In genomic region chr14:50981207-50981606, GRCm38 (mm10) we compare ENCODE assay signal across 18 mouse cellular contexts. TPM values are rescaled to one million over a fixed set of nuclear protein-coding genes. Genes with fewer than 3 reads are reported as not detected.
DNase-seq lines count a peak whose midpoint lies in the region; ATAC-seq and TF ChIP-seq lines count a peak whose summit lies in the region.
"Had no signal": no experiment of that assay in that cellular context is flagged by ENCODE, and none has a peak within 500 bp of the region (broad histone marks: within the 10 kb centered on the region; RNA-seq: fewer than 3 reads in every experiment).

No protein-coding gene starts in this region.

- no peaks in the 10 kb centered on the region for H3K36me3 ChIP-seq in kidney, postnatal 0 days (ENCODE audit: insufficient read depth, low read length)
- no peaks in the 10 kb centered on the region for H3K36me3 ChIP-seq in midbrain, embryonic 14.5 days (ENCODE audit: control insufficient read depth, insufficient read depth, low read length)
- H3K36me3 ChIP-seq: forebrain, embryonic 12.5 days; heart, embryonic 15.5 days had no signal

- H3K27me3 ChIP-seq in kidney, postnatal 0 days (ENCODE audit: insufficient read depth, low read length), result no peaks in the 10 kb centered on the region
- H3K27me3 ChIP-seq in midbrain, embryonic 14.5 days (ENCODE audit: control insufficient read depth, insufficient read depth, low read length), result no peaks in the 10 kb centered on the region
- H3K27me3 ChIP-seq: forebrain, embryonic 12.5 days; heart, embryonic 15.5 days had no signal

- no peaks in the 10 kb centered on the region for H3K9me3 ChIP-seq in kidney, postnatal 0 days (replicated peaks; ENCODE audit: low read length)
- H3K9me3 ChIP-seq in midbrain, embryonic 14.5 days (ENCODE audit: control insufficient read depth, low read length), result no peaks in the 10 kb centered on the region
- H3K9me3 ChIP-seq: forebrain, embryonic 12.5 days; heart, embryonic 15.5 days had no signal

- H3K9ac ChIP-seq in kidney, postnatal 0 days (ENCODE audit: low read depth, low read length), result no peak overlapping the region
- H3K9ac ChIP-seq in midbrain, embryonic 14.5 days (replicated peaks; ENCODE audit: low read length), result no peak overlapping the region
- H3K9ac ChIP-seq: forebrain, embryonic 12.5 days; heart, embryonic 15.5 days; lung, embryonic 14.5 days had no signal

- ATAC-seq in kidney, postnatal 0 days (replicated peaks; ENCODE audit: low FRiP score, low read depth), result peak; percentile 86
- peak; percentile 79 for ATAC-seq in megakaryocyte progenitor cell, adult 5-6 weeks (replicated peaks; ENCODE audit: poor library complexity)
- no peak for ATAC-seq in midbrain, embryonic 14.5 days (ENCODE audit: low FRiP score, low TSS enrichment)

- H3K27ac ChIP-seq in kidney, postnatal 0 days, result peak overlapping the region; percentile 74
- no peak overlapping the region for H3K27ac ChIP-seq in midbrain, embryonic 14.5 days (replicated peaks; ENCODE audit: low read depth, low read length)
- H3K27ac ChIP-seq: forebrain, embryonic 12.5 days; heart, embryonic 15.5 days had no signal

- 8% methylated on average over 2 of the region's 2 CpGs for WGBS in kidney, postnatal 0 days
- 45% methylated on average over 2 of the region's 2 CpGs for WGBS in midbrain, embryonic 14.5 days

- H3K4me2 ChIP-seq in kidney, postnatal 0 days (ENCODE audit: low read length), result no peak overlapping the region
- H3K4me2 ChIP-seq in midbrain, embryonic 14.5 days (ENCODE audit: low read length), result no peak overlapping the region
- H3K4me2 ChIP-seq: forebrain, embryonic 12.5 days; heart, embryonic 15.5 days; lung, embryonic 14.5 days; midbrain, embryonic 11.5 days had no signal

- peaks cover 4% of the 10 kb centered on the region; the same call in 1 of the 2 replicates for H3K4me1 ChIP-seq in kidney, postnatal 0 days (replicated peaks; ENCODE audit: insufficient read depth, low read length)
- H3K4me1 ChIP-seq in midbrain, embryonic 14.5 days (ENCODE audit: control insufficient read depth, insufficient read depth, low read length), result no peaks in the 10 kb centered on the region

- H3K4me3 ChIP-seq in kidney, postnatal 0 days (replicated peaks; ENCODE audit: low read depth, low read length), result no peak overlapping the region
- no peak overlapping the region for H3K4me3 ChIP-seq in midbrain, embryonic 14.5 days (replicated peaks; ENCODE audit: low read depth, low read length)
- H3K4me3 ChIP-seq: forebrain, embryonic 12.5 days; heart, embryonic 15.5 days had no signal

- peak; percentile 89 for DNase-seq in kidney, postnatal 0 days (ENCODE audit: low spot score)
- DNase-seq in kidney, adult 11 months, result no peak
- peak; percentile 51 for DNase-seq in CD4-positive, CD25-positive, alpha-beta regulatory T cell, adult 2 months (ENCODE audit: low read depth, low spot score)
- DNase-seq in R1 (ENCODE audit: low read depth, low spot score), result peak; percentile 56
- no peak for DNase-seq in midbrain, embryonic 14.5 days
- no peak for DNase-seq in right cerebral cortex, postnatal 25 days
- DNase-seq: cerebellum, adult 8-10 months; gastrocnemius, postnatal 14 days; left cerebral cortex, postnatal 4 days; lung, embryonic 14.5 days; retina, postnatal 1 day; thymus, postnatal 4 days had no signal

- TF ChIP-seq CTCF in kidney, postnatal 0 days (IDR thresholded peaks at IDR 0.05; ENCODE audit: low read depth), result no peak

RNA-seq across cellular contexts. Expression of gene Pnp2, which starts 25.4 kb away (rescaled TPM):
- polyA plus RNA-seq in kidney, postnatal 0 days (2015; fragmentation: Nextera tagmentation; extraction: Ambion mirVana), result 0.79 and 1.1 TPM in 2 replicates
- total RNA-seq in megakaryocyte progenitor cell, adult 5-6 weeks (2015), result 11.0 and 16.1 TPM in 2 replicates
- 6.0 and 8.1 TPM in 2 replicates for total RNA-seq in megakaryocyte progenitor cell, adult 5-6 weeks (2017)
- 0.19 and 0.50 TPM in 2 replicates for polyA plus RNA-seq in midbrain, embryonic 14.5 days (2014; fragmentation: Nextera tagmentation; extraction: Ambion mirVana)

RNA-seq across cellular contexts. Expression of gene Rnase10, which starts 26.3 kb away (rescaled TPM):
- polyA plus RNA-seq in kidney, postnatal 0 days (2015; fragmentation: Nextera tagmentation; extraction: Ambion mirVana), result 0.08 and 0.11 TPM in 2 replicates
- 0.78 and 3.3 TPM in 2 replicates for total RNA-seq in megakaryocyte progenitor cell, adult 5-6 weeks (2015)
- 0.64 and 5.2 TPM in 2 replicates for total RNA-seq in megakaryocyte progenitor cell, adult 5-6 weeks (2017)
- polyA plus RNA-seq in midbrain, embryonic 14.5 days (2014; fragmentation: Nextera tagmentation; extraction: Ambion mirVana), result not detected in 2 replicates
- total RNA-seq: gastrocnemius, postnatal 14 days had no signal
- polyA plus RNA-seq: forebrain, embryonic 12.5 days; lung, embryonic 14.5 days; midbrain, embryonic 11.5 days; neural tube, embryonic 11.5 days had no signal

RNA-seq across cellular contexts. Expression of gene Gm49342, which starts 36.9 kb away (rescaled TPM):
- polyA plus RNA-seq in kidney, postnatal 0 days (2015; fragmentation: Nextera tagmentation; extraction: Ambion mirVana), result not detected in 2 replicates
- 24.4 TPM in 1 of 2 replicates, not detected in the other for total RNA-seq in megakaryocyte progenitor cell, adult 5-6 weeks (2015)
- 144 and 168 TPM in 2 replicates for total RNA-seq in megakaryocyte progenitor cell, adult 5-6 weeks (2017)
- 0.95 TPM in 1 of 2 replicates, not detected in the other for polyA plus RNA-seq in midbrain, embryonic 14.5 days (2014; fragmentation: Nextera tagmentation; extraction: Ambion mirVana)
- polyA plus RNA-seq: embryonic facial prominence, embryonic 11.5 days; forebrain, embryonic 12.5 days; heart, embryonic 15.5 days; lung, embryonic 14.5 days; midbrain, embryonic 11.5 days; neural tube, embryonic 11.5 days had no signal

RNA-seq across cellular contexts. Expression of gene Pnp, which starts 50.3 kb away (rescaled TPM):
- 78.5 and 81.0 TPM in 2 replicates for polyA plus RNA-seq in kidney, postnatal 0 days (2015; fragmentation: Nextera tagmentation; extraction: Ambion mirVana)
- total RNA-seq in megakaryocyte progenitor cell, adult 5-6 weeks (2015), result 388 TPM in 2 replicates
- 201 and 203 TPM in 2 replicates for total RNA-seq in megakaryocyte progenitor cell, adult 5-6 weeks (2017)
- polyA plus RNA-seq in midbrain, embryonic 14.5 days (2014; fragmentation: Nextera tagmentation; extraction: Ambion mirVana), result 15.7 and 24.6 TPM in 2 replicates

RNA-seq across cellular contexts. Expression of gene Pip4p1, which starts 50.6 kb away (rescaled TPM):
- 49.5 and 52.6 TPM in 2 replicates for polyA plus RNA-seq in kidney, postnatal 0 days (2015; fragmentation: Nextera tagmentation; extraction: Ambion mirVana)
- 47.0 and 58.0 TPM in 2 replicates for total RNA-seq in megakaryocyte progenitor cell, adult 5-6 weeks (2015)
- 10.4 and 17.9 TPM in 2 replicates for total RNA-seq in megakaryocyte progenitor cell, adult 5-6 weeks (2017)
- 90.3 and 119 TPM in 2 replicates for polyA plus RNA-seq in midbrain, embryonic 14.5 days (2014; fragmentation: Nextera tagmentation; extraction: Ambion mirVana)

Comparison
In these comparisons a context has a peak if more than half of its experiments do, and no peak if none do; other contexts are left out.
1. DNase-seq: peak in kidney, postnatal 0 days (single experiment), CD4-positive, CD25-positive, alpha-beta regulatory T cell, adult 2 months (single experiment) and R1 (single experiment); none in kidney, adult 11 months (single experiment), midbrain, embryonic 14.5 days (single experiment) and right cerebral cortex, postnatal 25 days (single experiment).